Mouse (Mus musculus): ENCODE results near the gene Galk1. TPM values are rescaled to one million over a fixed set of nuclear protein-coding genes. Genes with fewer than 3 reads are reported as not detected.

Galk1 gene
- polyA plus RNA-seq, 1 experiment from 2014 or later = 210 TPM

DNA sequence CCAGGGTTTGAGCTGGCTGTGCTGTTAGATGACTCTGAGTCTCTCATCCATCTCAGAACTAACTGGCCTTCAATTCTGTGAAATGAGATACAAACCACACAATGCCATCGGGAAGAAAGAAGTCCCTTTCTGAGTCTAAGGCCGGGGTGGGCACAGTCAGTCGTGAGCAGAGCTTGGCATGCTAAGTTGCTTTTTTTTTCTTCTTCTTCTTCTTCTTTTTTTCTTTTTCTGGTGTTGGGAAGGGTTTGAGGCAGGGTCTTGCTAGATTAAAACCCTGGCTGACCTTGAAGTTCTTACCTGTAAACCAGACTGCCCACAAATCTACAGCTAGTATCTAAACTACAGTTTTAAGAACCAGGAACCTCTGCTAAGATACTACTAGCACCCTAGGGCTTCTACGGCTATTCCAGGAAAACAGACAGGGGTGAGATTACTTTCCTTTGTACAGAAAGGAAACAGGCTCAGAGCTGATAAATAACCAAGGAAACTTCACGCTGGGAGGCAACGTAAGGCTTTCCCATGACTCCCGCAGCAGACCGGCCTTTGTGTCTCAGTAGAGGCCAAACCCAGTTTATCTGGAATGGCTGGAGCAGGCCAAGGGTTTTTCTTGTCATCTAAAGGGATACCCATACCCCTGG is 8.2 kb downstream of the Galk1 start:
- 39% methylated on average over 8 of the region's 8 CpGs for WGBS
- no peak for DNase-seq (ENCODE audit: low spot score)
- peaks cover 27% of the 10 kb centered on the region for H3K36me3 ChIP-seq
- H3K27me3 ChIP-seq (ENCODE audit: low read depth, poor library complexity, severe bottlenecking) = peaks cover 29% of the 10 kb centered on the region
- peak overlapping the region; percentile 57 for H3K4me3 ChIP-seq
- peak overlapping the region; percentile 82 for H3K27ac ChIP-seq (replicated peaks)
- H3K9me3 ChIP-seq (replicated peaks) = no peaks in the 10 kb centered on the region
- peaks cover 51% of the 10 kb centered on the region for H3K4me1 ChIP-seq

GRCm38 (mm10) chr11:116002894-116003293 is 9.6 kb downstream of the Galk1 start:
- Histone ChIP-seq H3K36me3 (peaks cover 14% of the 10 kb centered on the region), H3K9me3 (replicated peaks) (no peaks in the 10 kb centered on the region), H3K27me3 (ENCODE audit: low read depth, poor library complexity, severe bottlenecking) (peaks cover 32% of the 10 kb centered on the region), H3K4me1 (peaks cover 45% of the 10 kb centered on the region), H3K27ac (replicated peaks) (no peak overlapping the region), H3K4me3 (no peak overlapping the region)
- DNase-seq (ENCODE audit: low spot score) = no peak
- 87% methylated on average over 3 of the region's 3 CpGs for WGBS

GRCm38 (mm10) chr11:116001725-116002124 is 10.8 kb downstream of the Galk1 start:
- H3K4me1 ChIP-seq = peaks cover 45% of the 10 kb centered on the region
- no peak overlapping the region for H3K27ac ChIP-seq (replicated peaks)
- WGBS = 68% methylated on average over 6 of the region's 6 CpGs

DNA sequence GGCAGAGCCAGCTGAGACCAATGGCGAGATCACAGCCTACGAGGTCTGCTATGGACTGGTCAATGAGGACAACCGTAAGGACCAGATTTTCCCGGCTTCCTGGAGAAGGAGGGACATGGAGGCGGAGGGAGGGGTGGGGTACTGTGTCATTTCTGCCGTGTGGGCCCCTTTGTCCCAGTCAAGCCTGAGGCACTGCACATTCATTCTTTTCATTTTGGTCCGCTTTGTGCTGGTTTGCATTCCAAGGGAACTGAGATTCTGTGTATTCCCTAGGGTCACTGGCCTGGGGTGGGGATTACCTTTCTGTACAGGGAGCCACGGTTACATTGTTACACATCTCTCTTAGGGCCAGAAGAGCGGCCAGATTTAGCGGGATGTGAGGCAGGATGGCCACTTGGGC is 11.9 kb downstream of the Galk1 start:
- H3K27me3 ChIP-seq (ENCODE audit: low read depth, poor library complexity, severe bottlenecking) = peaks cover 29% of the 10 kb centered on the region
- H3K36me3 ChIP-seq = no peaks in the 10 kb centered on the region
- no peak overlapping the region for H3K4me3 ChIP-seq
- no peak for DNase-seq (ENCODE audit: low spot score)
- H3K27ac ChIP-seq (replicated peaks) = peak overlapping the region; percentile 42; the same call in 1 of the 2 replicates
- 47% methylated on average over 10 of the region's 10 CpGs for WGBS
- H3K9me3 ChIP-seq (replicated peaks) = no peaks in the 10 kb centered on the region
- peaks cover 36% of the 10 kb centered on the region for H3K4me1 ChIP-seq

More at GRCm38 (mm10) chr11:116001725-116002124, 10.8 kb downstream of the Galk1 start:
- DNase-seq (ENCODE audit: low spot score) = no peak
- peaks cover 32% of the 10 kb centered on the region for H3K27me3 ChIP-seq (ENCODE audit: low read depth, poor library complexity, severe bottlenecking)
- H3K4me3 ChIP-seq = no peak overlapping the region
- H3K9me3 ChIP-seq (replicated peaks) = no peaks in the 10 kb centered on the region
- H3K36me3 ChIP-seq = peaks cover 3% of the 10 kb centered on the region; the same call in 1 of the 2 replicates

GRCm38 (mm10) chr11:115999538-116000143 is 12.9 kb downstream of the Galk1 start:
- 25% methylated on average over 14 of the region's 14 CpGs for WGBS
- peak; percentile 70 for DNase-seq (ENCODE audit: low spot score)
- 0 out of 2 replicates have a peak overlapping the region, but pooled peaks have one; percentile 42 for H3K27ac ChIP-seq (replicated peaks)

DNA sequence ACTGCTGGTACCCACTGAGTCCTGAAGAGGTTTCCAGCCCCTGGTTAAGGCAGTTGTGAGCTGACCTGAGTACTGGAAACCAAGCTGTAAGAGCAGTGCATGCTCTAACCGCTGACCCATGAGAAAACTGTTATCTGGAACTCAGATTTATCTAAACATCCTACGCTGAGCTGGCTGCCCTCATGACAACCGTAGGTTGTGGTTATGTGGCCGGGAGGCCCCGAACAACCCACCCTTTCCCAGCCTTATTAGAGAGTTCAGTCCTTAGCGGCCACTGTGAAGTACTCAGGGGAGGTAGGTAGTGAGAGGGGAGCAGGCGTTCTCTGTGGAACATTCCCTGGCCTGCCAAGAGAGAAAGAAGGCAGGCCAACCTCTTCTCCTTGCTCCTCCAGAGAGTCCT is 13.5 kb downstream of the Galk1 start:
- WGBS = 91% methylated on average over 7 of the region's 7 CpGs
- no peak for DNase-seq (ENCODE audit: low spot score)
- no peak overlapping the region for H3K4me3 ChIP-seq
- H3K9me3 ChIP-seq (replicated peaks) = no peaks in the 10 kb centered on the region
- peaks cover 27% of the 10 kb centered on the region for H3K27me3 ChIP-seq (ENCODE audit: low read depth, poor library complexity, severe bottlenecking)
- H3K4me1 ChIP-seq = peaks cover 21% of the 10 kb centered on the region
- H3K36me3 ChIP-seq = no peaks in the 10 kb centered on the region
- no peak overlapping the region for H3K27ac ChIP-seq (replicated peaks)

More at GRCm38 (mm10) chr11:115999538-116000143, 12.9 kb downstream of the Galk1 start:
- no peak overlapping the region for H3K4me3 ChIP-seq
- peaks cover 26% of the 10 kb centered on the region for H3K4me1 ChIP-seq
- peaks cover 28% of the 10 kb centered on the region for H3K27me3 ChIP-seq (ENCODE audit: low read depth, poor library complexity, severe bottlenecking)
- H3K36me3 ChIP-seq = no peaks in the 10 kb centered on the region
- H3K9me3 ChIP-seq (replicated peaks) = no peaks in the 10 kb centered on the region

GRCm38 (mm10) chr11:115997662-115998061 is 14.9 kb downstream of the Galk1 start:
- 73% methylated on average over 5 of the region's 5 CpGs for WGBS
- DNase-seq (ENCODE audit: low spot score) = no peak
- H3K9me3 ChIP-seq (replicated peaks) = no peaks in the 10 kb centered on the region
- peaks cover 21% of the 10 kb centered on the region for H3K4me1 ChIP-seq
- no peaks in the 10 kb centered on the region for H3K36me3 ChIP-seq
- no peak overlapping the region for H3K27ac ChIP-seq (replicated peaks)
- H3K4me3 ChIP-seq = no peak overlapping the region
- peaks cover 24% of the 10 kb centered on the region for H3K27me3 ChIP-seq (ENCODE audit: low read depth, poor library complexity, severe bottlenecking)

DNA sequence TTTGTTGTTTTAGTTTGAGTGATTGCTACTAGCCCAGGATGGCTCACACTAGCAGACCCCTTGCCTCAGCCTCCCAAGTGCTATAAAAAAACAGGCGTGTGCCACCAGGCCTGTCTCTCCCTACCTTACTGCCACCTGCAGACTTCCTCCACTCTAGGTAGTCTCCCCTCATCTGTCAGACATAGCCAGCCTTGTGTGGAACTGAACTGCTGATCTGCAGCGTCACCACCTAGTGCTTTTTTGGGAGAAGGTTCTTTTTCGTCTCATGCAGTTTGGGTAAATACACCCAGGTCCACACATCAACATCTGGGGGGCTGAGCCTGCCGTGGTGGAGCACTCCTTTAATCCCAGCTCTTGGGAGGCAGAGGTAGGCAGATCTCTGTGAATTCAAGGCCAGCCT is 15.5 kb downstream of the Galk1 start:
- H3K4me3 ChIP-seq = no peak overlapping the region
- H3K27ac ChIP-seq (replicated peaks) = no peak overlapping the region
- no peak for DNase-seq (ENCODE audit: low spot score)
- no peaks in the 10 kb centered on the region for H3K36me3 ChIP-seq
- peaks cover 21% of the 10 kb centered on the region for H3K4me1 ChIP-seq
- 78% methylated on average over 4 of the region's 4 CpGs for WGBS
- H3K9me3 ChIP-seq (replicated peaks) = no peaks in the 10 kb centered on the region
- H3K27me3 ChIP-seq (ENCODE audit: low read depth, poor library complexity, severe bottlenecking) = peaks cover 24% of the 10 kb centered on the region

- WGBS = 94% methylated on average over 3 of the region's 3 CpGs
- peaks cover 21% of the 10 kb centered on the region for H3K27me3 ChIP-seq (ENCODE audit: low read depth, poor library complexity, severe bottlenecking)
- DNase-seq (ENCODE audit: low spot score) = no peak
- no peaks in the 10 kb centered on the region for H3K9me3 ChIP-seq (replicated peaks)
- no peak overlapping the region for H3K4me3 ChIP-seq
- no peaks in the 10 kb centered on the region for H3K36me3 ChIP-seq
- peaks cover 8% of the 10 kb centered on the region for H3K4me1 ChIP-seq
- H3K27ac ChIP-seq (replicated peaks) = no peak overlapping the region
These were observed 17.3 kb downstream of the Galk1 start for GRCm38 (mm10) chr11:115995256-115995655.

DNA sequence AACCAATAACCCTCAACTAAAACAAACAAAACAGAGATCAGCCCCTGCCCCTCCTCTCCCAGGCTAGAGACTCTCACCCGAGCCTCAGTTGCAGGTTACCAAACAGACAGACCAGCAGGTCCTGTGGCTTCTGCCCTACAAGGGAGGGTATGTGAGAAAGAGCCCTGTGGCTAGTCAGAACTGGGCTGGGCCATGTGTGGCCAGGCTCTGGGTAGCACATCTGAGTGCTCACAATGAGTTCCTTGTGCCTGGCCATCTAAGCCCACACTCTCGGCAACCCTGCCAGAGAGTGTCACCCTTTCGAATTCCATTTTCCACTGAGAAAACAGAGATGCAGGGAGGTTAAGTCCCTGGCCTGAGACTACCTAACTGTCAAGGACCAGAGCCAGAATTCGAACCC is 20.4 kb downstream of the Galk1 start:
- peaks cover 7% of the 10 kb centered on the region for H3K4me1 ChIP-seq
- WGBS = 68% methylated on average over 4 of the region's 4 CpGs
- no peak overlapping the region for H3K27ac ChIP-seq (replicated peaks)
- no peaks in the 10 kb centered on the region for H3K36me3 ChIP-seq
- no peak overlapping the region for H3K4me3 ChIP-seq
- H3K9me3 ChIP-seq (replicated peaks) = no peaks in the 10 kb centered on the region
- peaks cover 29% of the 10 kb centered on the region for H3K27me3 ChIP-seq (ENCODE audit: low read depth, poor library complexity, severe bottlenecking)
- DNase-seq (ENCODE audit: low spot score) = no peak

GRCm38 (mm10) chr11:115989686-115990085 is 22.8 kb downstream of the Galk1 start:
- H3K4me1 ChIP-seq = peaks cover 7% of the 10 kb centered on the region
- peak overlapping the region; percentile 39 for H3K4me3 ChIP-seq
- 34% methylated on average over 15 of the region's 15 CpGs for WGBS
- H3K36me3 ChIP-seq = no peaks in the 10 kb centered on the region
- no peaks in the 10 kb centered on the region for H3K9me3 ChIP-seq (replicated peaks)
- H3K27ac ChIP-seq (replicated peaks) = peak overlapping the region; percentile 42; the same call in 1 of the 2 replicates
- H3K27me3 ChIP-seq (ENCODE audit: low read depth, poor library complexity, severe bottlenecking) = peaks cover 29% of the 10 kb centered on the region
- no peak for DNase-seq (ENCODE audit: low spot score)

GRCm38 (mm10) chr11:115983291-115983690 is 29.2 kb downstream of the Galk1 start:
- Histone ChIP-seq H3K27me3 (ENCODE audit: low read depth, poor library complexity, severe bottlenecking) (peaks cover 18% of the 10 kb centered on the region), H3K9me3 (replicated peaks) (no peaks in the 10 kb centered on the region), H3K36me3 (no peaks in the 10 kb centered on the region), H3K4me1 (no peaks in the 10 kb centered on the region), H3K4me3 (no peak overlapping the region), H3K27ac (replicated peaks) (no peak overlapping the region)
- no peak for DNase-seq (ENCODE audit: low spot score)
- WGBS = 90% methylated on average over 8 of the region's 8 CpGs

DNA sequence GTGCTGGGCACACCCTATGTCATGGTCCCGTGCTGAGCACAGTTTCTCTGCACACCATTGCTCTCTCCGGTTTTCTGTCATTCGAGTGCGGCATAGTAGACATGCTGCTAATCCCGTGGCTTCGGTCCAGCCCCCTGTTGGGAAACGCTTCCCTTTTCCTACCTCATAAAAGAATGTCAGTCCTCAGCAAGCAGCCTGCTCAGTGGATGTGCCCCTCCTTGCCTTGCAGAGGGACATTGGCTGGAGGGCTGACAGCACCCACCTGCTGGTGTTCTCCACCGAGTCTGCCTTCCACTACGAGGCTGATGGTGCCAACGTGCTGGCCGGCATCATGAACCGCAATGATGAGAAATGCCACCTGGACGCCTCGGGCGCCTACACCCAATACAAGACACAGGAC is 30.0 kb downstream of the Galk1 start:
- WGBS = 93% methylated on average over 15 of the region's 15 CpGs
- no peaks in the 10 kb centered on the region for H3K4me1 ChIP-seq
- no peaks in the 10 kb centered on the region for H3K9me3 ChIP-seq (replicated peaks)
- no peak for DNase-seq (ENCODE audit: low spot score)
- H3K27ac ChIP-seq (replicated peaks) = no peak overlapping the region
- H3K36me3 ChIP-seq = no peaks in the 10 kb centered on the region
- peaks cover 22% of the 10 kb centered on the region for H3K27me3 ChIP-seq (ENCODE audit: low read depth, poor library complexity, severe bottlenecking)
- H3K4me3 ChIP-seq = no peak overlapping the region
